Mouse (Mus musculus): ENCODE data around the gene Angptl2.

The Angptl2 gene

GRCm38 (mm10) chr2:33215700-33216509 is at the start of gene Angptl2:
Gene Angptl2, plus strand, starts transcription at chr2:33216069.
- peak; percentile 90 for DNase-seq (ENCODE audit: low spot score in 2 of 2)

- no peak for DNase-seq (ENCODE audit: low spot score in 2 of 2)
Measured at GRCm38 (mm10) chr2:33167060-33167459, 48.8 kb upstream of the Angptl2 start.

- no peak for DNase-seq (ENCODE audit: low spot score in 2 of 2)
Measured at GRCm38 (mm10) chr2:33169445-33169844, 46.4 kb upstream of the Angptl2 start.

GRCm38 (mm10) chr2:33170777-33171565 is 44.9 kb upstream of the Angptl2 start:
- DNase-seq (ENCODE audit: low spot score in 2 of 2): no peak

- no peak for DNase-seq (ENCODE audit: low spot score in 2 of 2)
Measured at GRCm38 (mm10) chr2:33173126-33173525, 42.7 kb upstream of the Angptl2 start.

DNA sequence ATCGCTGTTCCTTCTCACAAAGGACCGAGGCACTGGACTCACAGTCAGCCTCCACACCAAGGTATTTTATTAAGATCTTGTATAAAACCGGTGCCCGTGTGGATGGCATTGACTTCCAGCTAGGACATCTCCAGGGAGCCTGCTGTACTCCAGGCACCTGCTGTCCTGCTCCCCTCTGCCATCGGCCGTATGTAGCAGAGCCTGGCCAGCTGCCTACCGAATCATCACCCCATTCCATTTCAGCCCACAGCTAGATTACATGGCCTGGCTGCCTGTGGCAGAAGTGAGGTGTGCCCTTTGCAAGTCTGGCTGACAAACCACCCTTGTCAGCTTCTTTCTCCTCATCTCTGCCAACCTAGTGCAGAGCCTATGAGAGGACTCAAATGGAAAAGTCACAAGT is 42.2 kb upstream of the Angptl2 start:
- no peak for DNase-seq (ENCODE audit: low spot score in 2 of 2)

DNA sequence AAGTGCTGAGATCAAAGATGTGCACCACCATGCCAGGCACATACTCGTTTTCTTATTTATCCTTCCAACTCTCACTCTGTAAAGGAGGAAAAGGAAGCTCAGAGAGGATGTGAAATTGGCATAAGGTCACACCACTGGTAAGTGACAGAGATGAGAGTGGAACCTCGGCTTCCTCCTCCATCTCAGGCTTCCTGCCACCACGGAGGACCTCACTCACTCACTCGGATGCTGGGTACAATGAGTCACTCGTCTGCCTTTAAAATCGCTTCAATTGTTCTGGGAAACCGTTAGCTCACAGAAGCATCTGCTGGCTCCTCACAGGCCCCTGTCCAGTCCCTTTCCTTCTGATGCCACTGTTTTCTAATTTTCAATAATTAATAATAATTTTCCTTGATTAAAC is 39.4 kb upstream of the Angptl2 start:
- no peak for DNase-seq (ENCODE audit: low spot score in 2 of 2)

- no peak for DNase-seq (ENCODE audit: low spot score in 2 of 2)
Measured at GRCm38 (mm10) chr2:33176921-33177320, 38.9 kb upstream of the Angptl2 start.

DNA sequence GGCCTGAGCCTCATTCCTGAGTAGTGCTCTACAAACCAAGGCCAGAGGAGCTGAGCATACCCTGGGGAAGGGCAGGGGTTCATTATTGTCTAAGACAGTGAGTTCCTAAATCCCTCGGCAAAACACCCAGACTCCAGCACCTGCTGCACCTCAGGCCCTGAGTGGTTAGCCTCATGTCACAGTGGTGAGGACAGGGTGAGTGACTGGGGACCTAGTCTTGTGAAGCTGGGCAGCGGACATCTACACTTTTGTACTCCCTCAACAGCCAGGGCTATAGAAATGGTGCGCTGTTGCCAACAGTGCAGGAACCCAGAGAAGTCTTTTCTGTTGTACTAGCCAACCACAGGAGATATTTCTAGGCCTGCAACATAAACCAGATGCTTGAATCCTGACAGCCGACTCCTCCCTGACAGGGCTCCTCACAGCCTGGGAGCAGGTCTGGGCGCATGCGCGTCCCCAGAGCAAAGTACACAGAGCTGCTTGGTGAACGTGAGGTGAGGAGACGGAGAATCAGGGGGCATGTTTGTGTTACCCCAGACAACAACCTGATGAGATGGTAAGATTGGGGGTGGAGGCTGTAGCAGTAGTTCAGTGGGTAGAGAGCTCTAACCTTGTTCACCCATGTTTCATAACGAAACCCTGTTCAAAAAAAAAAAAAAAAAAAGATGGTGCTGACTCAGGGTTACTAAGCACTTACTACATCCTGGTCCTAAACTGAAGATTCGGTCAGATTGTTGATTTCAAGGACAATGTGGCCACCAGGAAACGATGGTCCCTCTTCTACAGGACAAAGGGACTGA is 38.2 kb upstream of the Angptl2 start:
- DNase-seq (ENCODE audit: low spot score in 2 of 2): no peak

- no peak for DNase-seq (ENCODE audit: low spot score in 2 of 2)
Measured at GRCm38 (mm10) chr2:33178243-33178932, 37.5 kb upstream of the Angptl2 start.

DNA sequence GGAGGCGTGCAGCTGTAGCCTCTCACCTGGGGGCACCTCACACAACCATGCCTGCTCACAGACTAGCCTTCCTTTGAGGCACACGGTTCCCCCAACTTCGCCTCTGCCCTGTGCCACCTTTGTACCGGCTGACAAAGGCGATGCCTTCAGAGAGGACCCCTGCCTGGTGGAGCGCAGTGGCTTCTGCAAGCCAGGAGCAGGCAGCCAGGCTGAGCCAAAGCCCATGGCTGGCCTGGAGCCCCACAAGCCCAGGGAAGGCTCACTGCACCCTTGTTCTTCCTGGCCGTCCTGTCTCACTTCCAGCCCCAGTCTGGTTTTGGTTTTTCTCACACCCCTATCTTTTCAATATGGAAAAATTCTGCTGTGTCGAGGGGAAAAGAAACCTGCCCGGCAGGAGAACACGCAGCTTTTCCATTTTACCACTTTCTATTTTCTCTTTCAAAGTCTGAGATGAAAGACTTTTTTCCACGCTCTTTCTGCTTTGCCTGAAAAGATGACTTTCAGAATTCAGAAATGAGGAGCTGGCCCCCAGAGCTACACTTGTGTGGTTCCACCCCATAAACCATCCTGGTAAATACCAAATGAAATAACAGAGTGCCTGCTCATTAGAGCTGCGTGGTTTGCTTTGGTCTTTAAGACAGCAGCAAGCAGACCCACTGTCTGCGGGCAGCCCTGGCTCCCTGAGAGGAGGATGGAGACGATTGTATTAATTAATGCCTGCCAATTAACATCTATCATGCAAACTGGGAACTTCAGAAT is 36.5 kb upstream of the Angptl2 start:
- no peak for DNase-seq (ENCODE audit: low spot score in 2 of 2)

GRCm38 (mm10) chr2:33179930-33180630 is 35.8 kb upstream of the Angptl2 start:
- DNase-seq (ENCODE audit: low spot score in 2 of 2): no peak

- no peak for DNase-seq (ENCODE audit: low spot score in 2 of 2)
Measured at GRCm38 (mm10) chr2:33183321-33183720, 32.5 kb upstream of the Angptl2 start.

DNA sequence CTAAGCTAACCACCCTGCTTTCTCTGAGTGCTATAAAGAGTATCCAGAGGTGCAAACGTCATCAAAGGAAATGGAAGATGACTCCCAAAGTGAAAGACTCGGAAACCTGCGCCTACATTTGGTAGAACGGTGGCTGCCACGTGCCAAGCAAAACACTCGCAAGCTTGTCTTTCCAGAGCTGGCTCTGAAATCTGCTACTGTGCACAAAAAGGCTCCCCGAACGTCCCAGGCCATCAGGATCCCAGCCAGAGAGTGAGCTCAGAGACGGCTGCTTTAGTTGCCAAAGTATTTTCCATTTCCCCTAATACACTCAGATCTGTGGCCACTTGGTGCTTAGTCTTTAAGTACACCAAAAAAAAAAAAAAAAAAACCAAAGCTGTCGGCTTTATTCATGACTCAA is 31.2 kb upstream of the Angptl2 start:
- DNase-seq (ENCODE audit: low spot score in 2 of 2): no peak

- DNase-seq (ENCODE audit: low spot score in 2 of 2): peak; percentile 12 to 67
Measured at GRCm38 (mm10) chr2:33185258-33185657, 30.6 kb upstream of the Angptl2 start.

GRCm38 (mm10) chr2:33186505-33186904 is 29.4 kb upstream of the Angptl2 start:
- DNase-seq (ENCODE audit: low spot score in 2 of 2): no peak

DNA sequence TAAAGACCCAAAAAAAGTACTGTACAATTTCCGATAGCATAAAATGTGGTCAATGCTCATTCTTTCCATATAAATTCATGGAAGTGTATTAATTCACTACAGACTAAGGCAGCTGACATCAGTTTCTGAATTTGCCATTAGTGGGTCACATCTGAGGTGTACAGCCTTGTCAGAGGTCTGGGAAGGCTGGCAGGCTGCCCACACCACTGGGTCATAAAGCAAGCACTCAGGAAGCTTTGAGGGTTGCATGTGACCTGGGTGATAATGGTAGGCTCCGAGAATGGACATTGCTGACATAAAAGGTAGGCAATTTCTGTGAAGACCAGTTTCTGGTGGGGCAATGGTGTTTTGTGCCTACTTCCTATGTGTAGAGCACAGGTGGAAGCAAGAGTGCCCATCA is 28.0 kb upstream of the Angptl2 start:
- no peak for DNase-seq (ENCODE audit: low spot score in 2 of 2)

GRCm38 (mm10) chr2:33188925-33189670 is 26.8 kb upstream of the Angptl2 start:
- no peak for DNase-seq (ENCODE audit: low spot score in 2 of 2)

DNA sequence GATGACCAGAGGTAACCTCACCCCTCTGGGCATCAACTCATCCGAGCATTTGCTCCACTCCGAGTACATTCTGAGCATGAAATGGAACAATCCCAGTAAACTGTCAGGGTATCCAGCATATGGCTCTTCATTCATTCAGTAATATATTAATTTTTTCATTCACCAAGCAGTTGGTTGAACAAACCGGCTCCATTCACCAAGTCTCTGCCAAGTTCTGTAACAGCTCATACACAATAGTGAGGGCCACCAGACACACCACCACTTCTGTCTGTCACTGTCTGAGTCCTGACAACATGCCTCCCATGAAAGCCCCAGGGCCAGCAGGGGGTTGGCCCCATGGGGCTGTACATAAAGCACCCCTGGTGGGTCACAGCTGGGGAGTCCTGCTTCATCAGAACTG is 25.9 kb upstream of the Angptl2 start:
- DNase-seq (ENCODE audit: low spot score in 2 of 2): no peak
